Mouse (Mus musculus) left cerebral cortex, postnatal 25 days (tissue): ENCODE measurements around the gene Epha3. TPM values are rescaled to one million over a fixed set of nuclear protein-coding genes. Genes with fewer than 3 reads are reported as not detected.

Experiments used
- DNase-seq, 2 experiments: peaks; one replicate each; pipeline ENCODE4 v3.0.0; 2022; ENCODE audit warnings: low spot score in 2 of 2, mixed read lengths in 1 of 2
- intact Hi-C: fragments of 180-260 bp; cut with DNase I; formaldehyde crosslinking; loops from one replicate; pipeline ENCODE4 v1.15.1; 2025
- total RNA-seq, 2 experiments: library from RNA; stranded (reverse); gene quantifications; 2 replicates each; pipeline ENCODE4 v1.2.3; 2021

Gene Epha3
- 10 to 100 TPM; 15.3 to 18.2 TPM for total RNA-seq

DNA sequence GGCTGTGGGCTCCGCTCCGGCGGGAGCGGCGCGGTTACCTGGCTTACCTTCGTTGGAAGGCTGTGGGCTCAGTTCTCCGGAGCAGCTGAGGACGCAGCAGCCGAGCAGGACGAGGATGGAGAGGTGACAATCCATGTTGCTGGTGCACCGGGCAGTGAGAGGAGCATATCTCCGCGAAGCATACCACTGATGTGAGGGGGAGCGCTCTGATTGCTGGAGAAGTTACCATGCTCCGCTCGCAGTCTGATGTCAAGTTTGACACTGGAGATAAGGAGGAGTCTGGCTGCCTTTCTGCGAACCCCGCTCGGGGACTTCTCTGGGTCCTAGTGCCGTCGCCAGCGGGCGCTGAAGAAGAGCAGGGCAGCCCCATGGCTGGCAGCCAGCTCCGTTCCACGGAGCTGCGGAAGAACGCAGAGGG is at the start of gene Epha3:
TSS of gene Epha3 (minus strand) at position 263 of the 418 bp plus-strand sequence.
- intact Hi-C loops = no loop called here
- peak; percentile 88 to 93 for DNase-seq

DNA sequence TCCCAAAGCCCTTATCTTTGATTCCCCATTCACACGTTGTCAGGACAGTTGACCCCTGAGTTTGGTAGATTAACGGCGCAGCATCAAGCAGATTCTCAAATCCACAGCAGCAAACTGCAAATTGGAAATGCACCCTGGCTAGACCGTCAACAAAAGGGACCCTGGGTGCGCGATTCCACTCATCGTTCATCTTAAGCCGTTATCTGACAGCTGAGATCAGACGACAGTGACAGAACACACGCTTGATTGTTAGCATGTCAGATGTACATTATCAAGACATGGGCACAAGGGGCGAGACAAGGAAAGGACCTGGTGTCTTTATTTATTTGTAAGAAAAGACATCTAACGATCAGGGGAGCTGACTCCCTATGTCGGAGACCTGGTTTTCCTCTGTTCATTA is 39.5 kb upstream of the Epha3 start:
- peak in 1 of 2 experiments; percentile 6 for DNase-seq
- intact Hi-C loops = no loop called here

GRCm38 (mm10) chr16:63881190-63881589 is 17.2 kb upstream of the Epha3 start:
- no peak for DNase-seq
- intact Hi-C loops = no loop called here

DNA sequence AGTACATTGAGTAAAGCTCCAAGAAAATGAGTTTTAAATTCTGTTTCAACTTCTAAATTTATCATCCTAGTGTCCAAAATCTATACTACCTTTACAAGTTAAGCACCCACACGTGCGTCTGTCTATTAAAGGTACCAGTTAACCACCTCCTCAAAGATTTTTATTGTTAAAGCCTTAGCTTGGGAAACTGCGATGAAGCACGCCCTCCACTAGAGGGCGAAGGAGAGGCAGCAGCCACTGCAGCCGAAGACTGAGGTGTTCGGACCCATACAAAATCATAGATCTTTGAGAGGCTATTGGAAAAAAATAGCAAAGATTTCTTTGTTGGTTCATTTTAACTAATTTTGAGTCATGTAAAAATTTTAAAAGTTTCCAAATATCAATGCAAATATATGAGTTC is 8.3 kb upstream of the Epha3 start:
- intact Hi-C loops = loop anchor here (5.0 kb wide), 1 partner anchor 930 kb away; no protein-coding TSS in a partner anchor
- peak in 1 of 2 experiments; percentile 21 for DNase-seq

DNA sequence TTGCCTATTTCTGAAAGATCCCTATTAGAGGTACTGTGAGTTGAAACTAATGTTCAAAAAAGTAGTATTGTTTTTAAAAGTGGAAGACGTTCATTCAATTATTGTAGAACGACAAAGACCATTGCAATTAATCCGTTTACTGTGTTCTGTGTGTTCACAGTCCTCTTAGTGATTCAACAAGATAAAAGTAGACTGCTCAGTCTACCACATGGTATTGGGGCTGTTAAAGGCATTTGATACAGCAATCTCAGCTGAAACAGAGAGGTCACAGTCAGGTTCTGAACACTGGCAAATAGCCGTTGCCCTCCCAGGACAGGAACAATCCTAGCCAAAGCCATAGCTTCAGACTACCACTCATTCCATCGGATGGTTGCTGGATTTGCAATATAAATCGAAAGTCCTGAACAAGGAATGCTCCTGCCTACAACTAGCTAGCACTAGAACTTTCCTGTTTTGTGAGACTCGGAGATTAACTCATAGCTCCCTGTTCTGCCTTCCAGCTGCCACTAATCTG is 545 bp upstream of the Epha3 start:
- peak in 1 of 2 experiments; percentile 19 for DNase-seq
- intact Hi-C loops = no loop called here

- intact Hi-C loops = no loop called here
- DNase-seq = peak; percentile 38 to 40
Measured at GRCm38 (mm10) chr16:63863181-63863580, 794 bp downstream of the Epha3 start.

GRCm38 (mm10) chr16:63857561-63857960 is 6.4 kb downstream of the Epha3 start:
- intact Hi-C loops = loop anchor here (2.0 to 5.0 kb wide), 3 partner anchors 190 to 891 kb away; no protein-coding TSS in a partner anchor
- no peak for DNase-seq

- DNase-seq = peak; percentile 86 to 91
- intact Hi-C loops = loop anchor here (2.0 to 5.0 kb wide), 3 partner anchors 190 to 892 kb away; no protein-coding TSS in a partner anchor
Measured at GRCm38 (mm10) chr16:63856658-63857552, 7.1 kb downstream of the Epha3 start.

- DNase-seq = no peak
- intact Hi-C loops = no loop called here
Measured at GRCm38 (mm10) chr16:63850297-63850696, 13.7 kb downstream of the Epha3 start.

DNA sequence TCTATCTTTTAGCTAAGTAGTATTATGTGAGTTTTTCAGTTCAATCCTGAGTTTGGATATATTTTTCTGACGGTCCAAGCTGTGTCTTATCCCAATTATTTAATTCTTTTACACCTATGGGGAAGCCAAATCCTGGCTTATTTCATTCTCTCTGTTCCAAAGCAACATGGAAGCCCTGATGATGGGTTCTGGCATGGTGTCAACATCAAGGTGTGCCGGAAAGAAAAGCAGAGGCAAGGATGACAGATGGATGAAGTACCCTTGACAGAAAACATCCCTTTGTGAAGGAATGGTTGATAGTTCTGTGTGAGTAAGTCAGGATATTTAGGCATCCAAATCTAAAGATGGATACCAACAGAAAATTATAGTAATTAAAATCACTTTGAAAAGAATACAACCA is 21.1 kb downstream of the Epha3 start:
- DNase-seq = no peak
- intact Hi-C loops = no loop called here

- DNase-seq = no peak
- intact Hi-C loops = no loop called here
Measured at GRCm38 (mm10) chr16:63837466-63837865, 26.5 kb downstream of the Epha3 start.

GRCm38 (mm10) chr16:63821164-63821563 is 42.8 kb downstream of the Epha3 start:
- intact Hi-C loops = no loop called here

GRCm38 (mm10) chr16:63817606-63818005 is 46.4 kb downstream of the Epha3 start:
- peak in 1 of 2 experiments; percentile 27 for DNase-seq
- intact Hi-C loops = no loop called here

More at GRCm38 (mm10) chr16:63821164-63821563, 42.8 kb downstream of the Epha3 start:
- no peak for DNase-seq

GRCm38 (mm10) chr16:63816672-63817071 is 47.3 kb downstream of the Epha3 start:
- DNase-seq = no peak
- intact Hi-C loops = no loop called here

GRCm38 (mm10) chr16:63809871-63810270 is 54.1 kb downstream of the Epha3 start:
- intact Hi-C loops = no loop called here
- no peak for DNase-seq

GRCm38 (mm10) chr16:63808991-63809390 is 55.0 kb downstream of the Epha3 start:
- DNase-seq = no peak
- intact Hi-C loops = no loop called here

DNA sequence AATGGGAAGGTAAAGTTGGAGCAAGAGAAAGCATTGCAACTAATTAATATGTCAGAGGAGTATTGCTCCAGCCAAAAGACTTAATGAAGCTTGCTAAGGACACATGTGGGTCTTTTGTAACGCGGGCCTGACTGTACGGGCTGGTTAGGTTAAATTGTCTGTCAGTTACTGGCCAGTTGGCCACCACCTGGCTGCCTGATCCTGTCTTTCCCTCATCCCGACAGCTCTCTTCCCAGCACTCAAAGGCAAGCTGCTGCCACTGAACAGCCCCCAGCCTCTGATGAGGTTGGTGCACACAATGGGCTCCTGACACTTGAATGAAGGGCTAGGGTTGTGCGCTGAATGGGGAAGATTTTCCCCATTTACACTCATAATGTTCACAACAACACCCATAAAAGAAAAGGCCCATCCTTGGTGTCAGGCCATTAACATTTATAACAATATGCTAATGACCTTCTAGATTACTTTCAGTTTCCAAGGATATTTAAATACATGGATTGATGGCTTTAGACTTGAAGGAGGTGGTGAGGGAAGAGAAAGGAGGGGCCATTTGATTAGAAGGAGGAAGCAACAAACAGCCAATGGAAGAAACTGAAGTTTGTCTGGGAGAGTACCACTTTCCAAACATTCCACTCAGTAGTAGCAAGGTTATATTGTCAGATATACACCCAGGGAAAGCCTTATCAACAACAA is 57.4 kb downstream of the Epha3 start:
- DNase-seq = no peak
- intact Hi-C loops = no loop called here

GRCm38 (mm10) chr16:63806025-63806424 is 58.0 kb downstream of the Epha3 start:
- intact Hi-C loops = no loop called here
- no peak for DNase-seq

- no peak for DNase-seq
- intact Hi-C loops = no loop called here
Measured at GRCm38 (mm10) chr16:63801436-63801835, 62.5 kb downstream of the Epha3 start.

DNA sequence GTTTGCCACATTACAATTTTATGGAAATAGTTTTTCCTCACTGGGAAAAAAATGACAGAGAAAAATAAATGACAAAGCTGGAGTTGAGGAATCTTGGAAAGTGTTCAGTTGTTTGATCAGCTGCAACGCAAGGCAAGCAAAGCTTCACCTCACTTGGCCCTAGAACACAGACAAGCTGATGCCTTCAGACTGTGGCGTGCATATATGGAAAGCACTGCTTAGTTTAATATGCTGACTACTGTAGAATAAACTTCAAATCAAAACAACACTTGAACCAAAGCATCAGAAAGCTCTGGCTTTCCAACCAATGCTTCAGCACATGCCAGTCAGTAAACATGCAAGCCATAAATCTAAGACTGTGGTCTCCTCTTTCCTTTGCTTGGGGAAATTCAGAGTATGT is 65.6 kb downstream of the Epha3 start:
- intact Hi-C loops = no loop called here
- no peak for DNase-seq
